Mouse (Mus musculus): Measurements from ENCODE around the gene Ccnt1. TPM values are rescaled to one million over a fixed set of nuclear protein-coding genes. Genes with fewer than 3 reads are reported as not detected.
A peak's percentile ranks its signal among the peaks of the same experiment; 100 is the strongest.

Gene Ccnt1
- total and polyA plus RNA-seq, 2 experiments: 7.4 to 13.5 TPM

GRCm38 (mm10) chr15:98504514-98504913 lies 66.2 kb downstream of the Ccnt1 start:
- WGBS: 18% methylated on average over 18 of the region's 18 CpGs
- peak; percentile 32 for DNase-seq (ENCODE audit: extremely low read depth, low read depth, low spot score)

GRCm38 (mm10) chr15:98503317-98503716 lies 67.4 kb downstream of the Ccnt1 start:
- TF ChIP-seq CTCF (IDR thresholded peaks at IDR 0.05; ENCODE audit: low read depth, low read length) (no peak), POLR2A (IDR thresholded peaks at IDR 0.05; ENCODE audit: extremely low read depth, insufficient read depth, low read length) (no peak)
- 83% methylated on average over 3 of the region's 3 CpGs for WGBS
- H3K27ac ChIP-seq (replicated peaks; ENCODE audit: insufficient read depth, low read depth, low read length): no peak overlapping the region
- peaks cover 4% of the 10 kb centered on the region; the same call in 1 of the 2 replicates for H3K27me3 ChIP-seq (ENCODE audit: control insufficient read depth, insufficient read depth, low read length)
- no peaks in the 10 kb centered on the region for H3K79me2 ChIP-seq (ENCODE audit: control insufficient read depth, insufficient read depth, low read length)
- no peak overlapping the region for H3K9ac ChIP-seq (ENCODE audit: low read depth, low read length)
- H3K4me1 ChIP-seq (ENCODE audit: control insufficient read depth, insufficient read depth, low read length): no peaks in the 10 kb centered on the region
- H3K4me3 ChIP-seq (ENCODE audit: insufficient read depth, low read depth, low read length): no peak overlapping the region
- DNase-seq (ENCODE audit: extremely low read depth, low read depth, low spot score): no peak
- H3K36me3 ChIP-seq (ENCODE audit: control insufficient read depth, insufficient read depth, low read length): no peaks in the 10 kb centered on the region

More at GRCm38 (mm10) chr15:98504514-98504913, 66.2 kb downstream of the Ccnt1 start:
- Histone ChIP-seq H3K36me3 (ENCODE audit: control insufficient read depth, insufficient read depth, low read length) (no peaks in the 10 kb centered on the region), H3K9ac (ENCODE audit: low read depth, low read length) (no peak overlapping the region), H3K27ac (replicated peaks; ENCODE audit: insufficient read depth, low read depth, low read length) (no peak overlapping the region), H3K4me3 (ENCODE audit: insufficient read depth, low read depth, low read length) (no peak overlapping the region), H3K79me2 (ENCODE audit: control insufficient read depth, insufficient read depth, low read length) (no peaks in the 10 kb centered on the region), H3K4me1 (ENCODE audit: control insufficient read depth, insufficient read depth, low read length) (no peaks in the 10 kb centered on the region), H3K27me3 (ENCODE audit: control insufficient read depth, insufficient read depth, low read length) (peaks cover 4% of the 10 kb centered on the region; the same call in 1 of the 2 replicates)
- no peak for TF ChIP-seq POLR2A (IDR thresholded peaks at IDR 0.05; ENCODE audit: extremely low read depth, insufficient read depth, low read length)
- peak; percentile 73 for TF ChIP-seq CTCF (IDR thresholded peaks at IDR 0.05; ENCODE audit: low read depth, low read length)

- no peaks in the 10 kb centered on the region for H3K79me2 ChIP-seq (ENCODE audit: control insufficient read depth, insufficient read depth, low read length)
- no peaks in the 10 kb centered on the region for H3K27me3 ChIP-seq (ENCODE audit: control insufficient read depth, insufficient read depth, low read length)
- H3K4me3 ChIP-seq (ENCODE audit: insufficient read depth, low read depth, low read length): no peak overlapping the region
- H3K4me1 ChIP-seq (ENCODE audit: control insufficient read depth, insufficient read depth, low read length): no peaks in the 10 kb centered on the region
- no peaks in the 10 kb centered on the region for H3K36me3 ChIP-seq (ENCODE audit: control insufficient read depth, insufficient read depth, low read length)
- no peak overlapping the region for H3K27ac ChIP-seq (replicated peaks; ENCODE audit: insufficient read depth, low read depth, low read length)
- no peak for TF ChIP-seq CTCF (IDR thresholded peaks at IDR 0.05; ENCODE audit: low read depth, low read length)
- TF ChIP-seq POLR2A (IDR thresholded peaks at IDR 0.05; ENCODE audit: extremely low read depth, insufficient read depth, low read length): no peak
- H3K9ac ChIP-seq (ENCODE audit: low read depth, low read length): no peak overlapping the region
- 85% methylated on average over 17 of the region's 17 CpGs for WGBS
- DNase-seq (ENCODE audit: extremely low read depth, low read depth, low spot score): no peak
These were observed 73.1 kb downstream of the Ccnt1 start for GRCm38 (mm10) chr15:98497631-98498030.

- no peaks in the 10 kb centered on the region for H3K36me3 ChIP-seq (ENCODE audit: control insufficient read depth, insufficient read depth, low read length)
- H3K4me1 ChIP-seq (ENCODE audit: control insufficient read depth, insufficient read depth, low read length): no peaks in the 10 kb centered on the region
- TF ChIP-seq POLR2A (IDR thresholded peaks at IDR 0.05; ENCODE audit: extremely low read depth, insufficient read depth, low read length) (no peak), CTCF (IDR thresholded peaks at IDR 0.05; ENCODE audit: low read depth, low read length) (no peak)
- no peak for DNase-seq (ENCODE audit: extremely low read depth, low read depth, low spot score)
- no peak within 1 kb of the TSS for H3K27ac ChIP-seq (replicated peaks; ENCODE audit: insufficient read depth, low read depth, low read length)
- H3K27me3 ChIP-seq (ENCODE audit: control insufficient read depth, insufficient read depth, low read length): no peaks in the 10 kb centered on the region
- 52% methylated on average over 4 of the region's 4 CpGs for WGBS
- no peak within 1 kb of the TSS for H3K9ac ChIP-seq (ENCODE audit: low read depth, low read length)
- no peaks in the 10 kb centered on the region for H3K79me2 ChIP-seq (ENCODE audit: control insufficient read depth, insufficient read depth, low read length)
- no peak within 1 kb of the TSS for H3K4me3 ChIP-seq (ENCODE audit: insufficient read depth, low read depth, low read length)
These were observed 78.6 kb downstream of the Ccnt1 start, which contains the start of gene Olfr279 for GRCm38 (mm10) chr15:98492102-98492501. TSS of gene Olfr279 (plus strand) at chr15:98492402.

- H3K27ac ChIP-seq (replicated peaks; ENCODE audit: insufficient read depth, low read depth, low read length): no peak overlapping the region
- TF ChIP-seq CTCF (IDR thresholded peaks at IDR 0.05; ENCODE audit: low read depth, low read length) (no peak), POLR2A (IDR thresholded peaks at IDR 0.05; ENCODE audit: extremely low read depth, insufficient read depth, low read length) (no peak)
- H3K4me3 ChIP-seq (ENCODE audit: insufficient read depth, low read depth, low read length): no peak overlapping the region
These were observed 79.4 kb downstream of the Ccnt1 start for GRCm38 (mm10) chr15:98491332-98491731.

More at GRCm38 (mm10) chr15:98491332-98491731, 79.4 kb downstream of the Ccnt1 start:
- DNase-seq (ENCODE audit: extremely low read depth, low read depth, low spot score): no peak
- H3K36me3 ChIP-seq (ENCODE audit: control insufficient read depth, insufficient read depth, low read length): no peaks in the 10 kb centered on the region
- no peaks in the 10 kb centered on the region for H3K27me3 ChIP-seq (ENCODE audit: control insufficient read depth, insufficient read depth, low read length)
- no peaks in the 10 kb centered on the region for H3K4me1 ChIP-seq (ENCODE audit: control insufficient read depth, insufficient read depth, low read length)
- 30% methylated on average over 2 of the region's 2 CpGs for WGBS
- no peaks in the 10 kb centered on the region for H3K79me2 ChIP-seq (ENCODE audit: control insufficient read depth, insufficient read depth, low read length)
- no peak overlapping the region for H3K9ac ChIP-seq (ENCODE audit: low read depth, low read length)

Other genes starting within 250 kb of the Ccnt1 start
- gene Olfr284, start 229.9 kb downstream of the Ccnt1 start, total RNA-seq (2014; rRNA removed): not detected in 2 replicates
- gene Olfr284, start 229.9 kb downstream of the Ccnt1 start, polyA plus RNA-seq (2012; rRNA removed): not detected in 2 replicates
- gene Olfr283, start 190.0 kb downstream of the Ccnt1 start, total RNA-seq (2014; rRNA removed): not detected in 2 replicates
- gene Olfr283, start 190.0 kb downstream of the Ccnt1 start, polyA plus RNA-seq (2012; rRNA removed): not detected in 2 replicates
- not detected in 2 replicates for gene Olfr282, start 139.7 kb downstream of the Ccnt1 start, total RNA-seq (2014; rRNA removed)
- gene Olfr282, start 139.7 kb downstream of the Ccnt1 start, polyA plus RNA-seq (2012; rRNA removed): not detected in 2 replicates
- not detected in 2 replicates for gene Olfr281, start 118.3 kb downstream of the Ccnt1 start, total RNA-seq (2014; rRNA removed)
- not detected in 2 replicates for gene Olfr281, start 118.3 kb downstream of the Ccnt1 start, polyA plus RNA-seq (2012; rRNA removed)
- gene OR5BS1P, start 101.0 kb downstream of the Ccnt1 start, total RNA-seq (2014; rRNA removed): not detected in 2 replicates
- gene OR5BS1P, start 101.0 kb downstream of the Ccnt1 start, polyA plus RNA-seq (2012; rRNA removed): not detected in 2 replicates
- not detected in 2 replicates for gene Lalba, start 88.2 kb downstream of the Ccnt1 start, total RNA-seq (2014; rRNA removed)
- not detected in 2 replicates for gene Lalba, start 88.2 kb downstream of the Ccnt1 start, polyA plus RNA-seq (2012; rRNA removed)
- not detected in 2 replicates for gene Olfr279, start 78.5 kb downstream of the Ccnt1 start, total RNA-seq (2014; rRNA removed)
- not detected in 2 replicates for gene Olfr279, start 78.5 kb downstream of the Ccnt1 start, polyA plus RNA-seq (2012; rRNA removed)
- 17.9 and 22.2 TPM in 2 replicates for gene Kansl2, start 36.7 kb downstream of the Ccnt1 start, total RNA-seq (2014; rRNA removed)
- gene Kansl2, start 36.7 kb downstream of the Ccnt1 start, polyA plus RNA-seq (2012; rRNA removed): 18.0 and 21.9 TPM in 2 replicates
- not detected in 2 replicates for gene 4930415O20Rik, start 81 bp upstream of the Ccnt1 start, total RNA-seq (2014; rRNA removed)
- not detected in 2 replicates for gene 4930415O20Rik, start 81 bp upstream of the Ccnt1 start, polyA plus RNA-seq (2012; rRNA removed)
- gene Adcy6, start 39.2 kb upstream of the Ccnt1 start, total RNA-seq (2014; rRNA removed): 8.9 and 11.8 TPM in 2 replicates
- 13.7 and 16.3 TPM in 2 replicates for gene Adcy6, start 39.2 kb upstream of the Ccnt1 start, polyA plus RNA-seq (2012; rRNA removed)
- 0.27 and 0.28 TPM in 2 replicates for gene Cacnb3, start 59.9 kb upstream of the Ccnt1 start, total RNA-seq (2014; rRNA removed)
- 0.75 and 0.86 TPM in 2 replicates for gene Cacnb3, start 59.9 kb upstream of the Ccnt1 start, polyA plus RNA-seq (2012; rRNA removed)
- gene Ddx23, start 92.0 kb upstream of the Ccnt1 start, total RNA-seq (2014; rRNA removed): 27.6 and 33.9 TPM in 2 replicates
- 15.4 and 18.8 TPM in 2 replicates for gene Ddx23, start 92.0 kb upstream of the Ccnt1 start, polyA plus RNA-seq (2012; rRNA removed)
- 20.0 and 23.2 TPM in 2 replicates for gene Rnd1, start 106.5 kb upstream of the Ccnt1 start, total RNA-seq (2014; rRNA removed)
- 7.4 and 21.3 TPM in 2 replicates for gene Rnd1, start 106.5 kb upstream of the Ccnt1 start, polyA plus RNA-seq (2012; rRNA removed)
- not detected in 2 replicates for gene Ccdc65, start 137.3 kb upstream of the Ccnt1 start, total RNA-seq (2014; rRNA removed)
- gene Ccdc65, start 137.3 kb upstream of the Ccnt1 start, polyA plus RNA-seq (2012; rRNA removed): not detected in 2 replicates
- 22.4 and 26.6 TPM in 2 replicates for gene Fkbp11, start 157.3 kb upstream of the Ccnt1 start, total RNA-seq (2014; rRNA removed)
- 12.2 and 22.4 TPM in 2 replicates for gene Fkbp11, start 157.3 kb upstream of the Ccnt1 start, polyA plus RNA-seq (2012; rRNA removed)
- 10.5 and 14.0 TPM in 2 replicates for gene Arf3, start 192.3 kb upstream of the Ccnt1 start, total RNA-seq (2014; rRNA removed)
- gene Arf3, start 192.3 kb upstream of the Ccnt1 start, polyA plus RNA-seq (2012; rRNA removed): 41.3 and 43.0 TPM in 2 replicates
- 0.47 TPM in 1 of 2 replicates, not detected in the other for gene Wnt10b, start 207.2 kb upstream of the Ccnt1 start, total RNA-seq (2014; rRNA removed)
- not detected in 2 replicates for gene Wnt10b, start 207.2 kb upstream of the Ccnt1 start, polyA plus RNA-seq (2012; rRNA removed)
- not detected in 2 replicates for gene Wnt1, start 218.9 kb upstream of the Ccnt1 start, total RNA-seq (2014; rRNA removed)
- gene Wnt1, start 218.9 kb upstream of the Ccnt1 start, polyA plus RNA-seq (2012; rRNA removed): not detected in 2 replicates
- 0.13 TPM in 1 of 2 replicates, not detected in the other for gene Ddn, start 238.6 kb upstream of the Ccnt1 start, total RNA-seq (2014; rRNA removed)
- not detected in 2 replicates for gene Ddn, start 238.6 kb upstream of the Ccnt1 start, polyA plus RNA-seq (2012; rRNA removed)